Mouse (Mus musculus) olfactory bulb, adult 2 months (tissue): ENCODE measurements around the gene Camk2g.

ENCODE experiments used
- CTCF ChIP-seq: fragments of 200-500 bp; IDR thresholded peaks from 2 replicates; pipeline ENCODE4 v1.5.1; 2012; ENCODE audit warnings: low read depth, mild to moderate bottlenecking, low read length, moderate library complexity; ENCODE audit not compliant: insufficient read depth
- POLR2A ChIP-seq: fragments of 200-500 bp; IDR thresholded peaks from 2 replicates; pipeline ENCODE4 v1.6.1; 2012; ENCODE audit warnings: mild to moderate bottlenecking, low read depth, low read length, moderate library complexity; ENCODE audit not compliant: insufficient read depth

DNA sequence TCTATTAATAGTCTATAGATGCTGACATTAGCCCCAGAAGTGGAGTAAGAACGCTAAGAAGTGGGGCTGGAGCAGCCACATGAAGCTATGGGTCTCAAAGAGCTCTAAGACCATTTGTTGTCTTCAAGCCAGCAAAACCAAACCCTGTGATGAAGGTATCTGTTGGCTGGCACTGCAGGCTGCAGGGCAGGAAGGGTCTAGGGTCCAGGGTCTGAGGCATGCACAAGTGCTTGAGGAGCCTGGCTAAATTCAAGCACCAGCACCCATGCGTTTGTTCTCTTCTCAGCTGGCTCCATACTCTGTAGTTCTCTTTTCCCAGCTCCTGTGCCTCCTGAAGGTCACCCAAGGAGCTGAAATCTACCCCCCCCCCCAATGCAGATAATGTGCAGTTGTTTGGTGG lies 58.8 kb downstream of the Camk2g start:
- TF ChIP-seq CTCF (no peak), POLR2A (no peak)
